10 mouse cellular contexts compared by ENCODE assay signal in genomic region chr11:88485987-88486386, GRCm38 (mm10).
DNase-seq lines count a peak whose midpoint lies in the region; ATAC-seq and TF ChIP-seq lines count a peak whose summit lies in the region.
"Had no signal": no experiment of that assay in that cellular context is flagged by ENCODE, and none has a peak within 500 bp of the region (broad histone marks: within the 10 kb centered on the region; RNA-seq: fewer than 3 reads in every experiment).

No protein-coding gene starts in this region.

- no peak for DNase-seq in forebrain, embryonic 10.5 days (ENCODE audit: extremely low spot score, low spot score)
- no peak for DNase-seq in forebrain, postnatal 0 days
- DNase-seq in neural tube, embryonic 10.5 days (ENCODE audit: extremely low spot score, low spot score), result no peak
- DNase-seq in lung, embryonic 14.5 days, result peak; percentile 50
- peak; percentile 17 for DNase-seq in thymus, postnatal 25 days
- DNase-seq in testis, postnatal 14 days (ENCODE audit: low spot score), result no peak
- DNase-seq in c-Kit-positive CD71-positive TER-119-positive erythroid progenitor cells, embryonic 14.5 days (ENCODE audit: low spot score), result no peak
- DNase-seq: adrenal gland, postnatal 10 days had no signal

- H3K4me3 ChIP-seq in forebrain, embryonic 10.5 days, result no peak overlapping the region
- H3K4me3 ChIP-seq in forebrain, postnatal 0 days (ENCODE audit: low read depth, low read length), result no peak overlapping the region
- H3K4me3 ChIP-seq in neural tube, embryonic 13.5 days, result no peak overlapping the region
- no peak overlapping the region for H3K4me3 ChIP-seq in lung, embryonic 14.5 days (ENCODE audit: low read depth, low read length)

- ATAC-seq in forebrain, postnatal 0 days, result no peak
- ATAC-seq in neural tube, embryonic 13.5 days (ENCODE audit: low read depth), result no peak
- ATAC-seq in lung, embryonic 14.5 days (ENCODE audit: insufficient read depth), result no peak

- peak overlapping the region; percentile 93; the same call in 1 of the 2 replicates for H3K27ac ChIP-seq in forebrain, embryonic 10.5 days
- no peak overlapping the region for H3K27ac ChIP-seq in forebrain, postnatal 0 days (ENCODE audit: low read depth, low read length)
- peak overlapping the region; percentile 90 for H3K27ac ChIP-seq in neural tube, embryonic 13.5 days (replicated peaks)
- H3K27ac ChIP-seq in lung, embryonic 14.5 days (ENCODE audit: low read depth), result 0 out of 2 replicates have a peak overlapping the region, but pooled peaks have one; percentile 48

- no peak overlapping the region for H3K9ac ChIP-seq in forebrain, postnatal 0 days
- H3K9ac ChIP-seq in neural tube, embryonic 13.5 days, result no peak overlapping the region
- no peak overlapping the region for H3K9ac ChIP-seq in lung, embryonic 14.5 days

- H3K4me1 ChIP-seq in forebrain, embryonic 10.5 days, result peaks cover 82% of the 10 kb centered on the region
- H3K4me1 ChIP-seq in forebrain, postnatal 0 days (ENCODE audit: insufficient read depth), result peaks cover 26% of the 10 kb centered on the region
- H3K4me1 ChIP-seq in neural tube, embryonic 13.5 days (replicated peaks), result peaks cover 91% of the 10 kb centered on the region
- H3K4me1 ChIP-seq in lung, embryonic 14.5 days (ENCODE audit: insufficient read depth), result peaks cover 16% of the 10 kb centered on the region

- H3K4me2 ChIP-seq in forebrain, postnatal 0 days (ENCODE audit: low read depth), result no peak overlapping the region
- no peak overlapping the region for H3K4me2 ChIP-seq in neural tube, embryonic 13.5 days
- no peak overlapping the region for H3K4me2 ChIP-seq in lung, embryonic 14.5 days
- H3K4me2 ChIP-seq: liver, embryonic 11.5 days had no signal

- no peak for TF ChIP-seq CTCF in forebrain, postnatal 0 days (IDR thresholded peaks at IDR 0.05; ENCODE audit: low read depth)
- no peak for TF ChIP-seq CTCF in lung, embryonic 14.5 days (IDR thresholded peaks at IDR 0.05; ENCODE audit: low read depth)

- no peaks in the 10 kb centered on the region for H3K9me3 ChIP-seq in forebrain, embryonic 10.5 days
- H3K9me3 ChIP-seq in forebrain, postnatal 0 days (ENCODE audit: low read length), result no peaks in the 10 kb centered on the region
- H3K9me3 ChIP-seq in neural tube, embryonic 13.5 days, result no peaks in the 10 kb centered on the region
- no peaks in the 10 kb centered on the region for H3K9me3 ChIP-seq in lung, embryonic 14.5 days (ENCODE audit: low read depth, low read length)

- WGBS in forebrain, embryonic 10.5 days, result 80% methylated on average over 1 of the region's 1 CpGs
- WGBS in forebrain, postnatal 0 days, result 86% methylated on average over 1 of the region's 1 CpGs
- 67% methylated on average over 1 of the region's 1 CpGs for WGBS in neural tube, embryonic 13.5 days
- 75% methylated on average over 1 of the region's 1 CpGs for WGBS in lung, embryonic 14.5 days

- H3K36me3 ChIP-seq in forebrain, embryonic 10.5 days (replicated peaks), result peaks cover 23% of the 10 kb centered on the region
- H3K36me3 ChIP-seq in forebrain, postnatal 0 days (ENCODE audit: insufficient read depth), result no peaks in the 10 kb centered on the region
- H3K36me3 ChIP-seq in neural tube, embryonic 13.5 days, result no peaks in the 10 kb centered on the region
- H3K36me3 ChIP-seq in lung, embryonic 14.5 days (ENCODE audit: insufficient read depth), result no peaks in the 10 kb centered on the region

- no peaks in the 10 kb centered on the region for H3K27me3 ChIP-seq in forebrain, embryonic 10.5 days (ENCODE audit: poor library complexity, severe bottlenecking)
- H3K27me3 ChIP-seq in forebrain, postnatal 0 days (ENCODE audit: insufficient read depth, low read length), result no peaks in the 10 kb centered on the region
- no peaks in the 10 kb centered on the region for H3K27me3 ChIP-seq in neural tube, embryonic 13.5 days
- H3K27me3 ChIP-seq in lung, embryonic 14.5 days (ENCODE audit: insufficient read depth, low read length), result no peaks in the 10 kb centered on the region

Comparison
In these comparisons a context has a peak if more than half of its experiments do, and no peak if none do; other contexts are left out.
1. DNase-seq: peak in lung, embryonic 14.5 days (single experiment) and thymus, postnatal 25 days (single experiment); none in forebrain, embryonic 10.5 days (single experiment), forebrain, postnatal 0 days (single experiment), neural tube, embryonic 10.5 days (single experiment), testis, postnatal 14 days (single experiment) and c-Kit-positive CD71-positive TER-119-positive erythroid progenitor cells, embryonic 14.5 days (single experiment).